Mouse (Mus musculus): ENCODE results near the gene Mrm3. TPM values are rescaled to one million over a fixed set of nuclear protein-coding genes. Genes with fewer than 3 reads are reported as not detected.

Mrm3 gene
- polyA plus RNA-seq, 1 experiment from 2014 or later, result 28.1 TPM

DNA sequence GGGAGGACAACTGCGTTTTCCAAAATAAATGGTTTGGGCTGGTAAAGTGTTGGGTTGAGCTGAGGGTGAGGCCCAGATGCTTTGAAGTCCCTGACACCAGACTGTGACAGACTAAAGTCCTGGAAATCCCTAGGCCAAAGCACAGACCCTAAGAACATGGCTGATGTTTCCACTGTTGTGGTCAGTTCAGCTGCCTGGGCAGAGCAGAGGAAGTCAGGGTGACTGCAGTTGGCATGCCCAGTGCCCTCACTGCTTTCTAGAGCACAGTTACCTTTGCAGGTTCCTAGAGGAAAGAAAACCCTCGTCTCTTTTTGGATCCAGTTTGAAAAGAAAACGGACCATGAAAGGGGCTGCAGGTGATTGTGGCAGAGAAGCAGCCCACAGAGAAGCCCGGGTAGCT is 13.9 kb downstream of the Mrm3 start:
- peaks cover 80% of the 10 kb centered on the region for H3K4me1 ChIP-seq

DNA sequence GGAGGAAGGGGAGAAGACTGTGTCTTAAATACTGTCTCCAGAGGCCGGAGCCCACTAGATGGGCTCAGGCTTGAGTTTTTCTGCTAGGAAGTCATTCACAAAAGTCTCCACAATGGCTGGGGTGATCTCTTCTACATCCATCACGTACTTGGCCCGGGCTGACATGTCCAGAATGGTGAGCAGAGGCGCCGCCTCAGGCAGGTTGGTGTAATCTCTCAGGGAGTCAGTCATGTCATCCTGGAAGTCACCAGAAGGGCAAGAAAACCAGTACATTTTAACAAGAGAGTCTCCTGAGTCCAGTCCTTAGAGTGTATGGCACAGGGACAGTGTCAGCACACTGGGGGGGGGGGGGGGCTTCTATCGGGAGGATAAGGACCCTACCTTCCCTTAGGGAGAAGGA is 15.0 kb downstream of the Mrm3 start:
- no peaks in the 10 kb centered on the region for H3K9me3 ChIP-seq
- no peaks in the 10 kb centered on the region for H3K27me3 ChIP-seq (ENCODE audit: poor library complexity, severe bottlenecking)
- peaks cover 85% of the 10 kb centered on the region for H3K4me1 ChIP-seq
- WGBS, result 93% methylated on average over 6 of the region's 6 CpGs
- no peak for DNase-seq (ENCODE audit: extremely low spot score, low spot score)
- peaks cover 85% of the 10 kb centered on the region for H3K36me3 ChIP-seq (replicated peaks)
- no peak overlapping the region for H3K4me3 ChIP-seq
- H3K27ac ChIP-seq, result no peak overlapping the region

More for the DNA sequence above, 13.9 kb downstream of the Mrm3 start:
- no peaks in the 10 kb centered on the region for H3K9me3 ChIP-seq
- H3K36me3 ChIP-seq (replicated peaks), result peaks cover 80% of the 10 kb centered on the region
- no peaks in the 10 kb centered on the region for H3K27me3 ChIP-seq (ENCODE audit: poor library complexity, severe bottlenecking)
- no peak overlapping the region for H3K4me3 ChIP-seq
- peak overlapping the region; percentile 6; the same call in 1 of the 2 replicates for H3K27ac ChIP-seq
- no peak for DNase-seq (ENCODE audit: extremely low spot score, low spot score)
- 85% methylated on average over 4 of the region's 4 CpGs for WGBS

DNA sequence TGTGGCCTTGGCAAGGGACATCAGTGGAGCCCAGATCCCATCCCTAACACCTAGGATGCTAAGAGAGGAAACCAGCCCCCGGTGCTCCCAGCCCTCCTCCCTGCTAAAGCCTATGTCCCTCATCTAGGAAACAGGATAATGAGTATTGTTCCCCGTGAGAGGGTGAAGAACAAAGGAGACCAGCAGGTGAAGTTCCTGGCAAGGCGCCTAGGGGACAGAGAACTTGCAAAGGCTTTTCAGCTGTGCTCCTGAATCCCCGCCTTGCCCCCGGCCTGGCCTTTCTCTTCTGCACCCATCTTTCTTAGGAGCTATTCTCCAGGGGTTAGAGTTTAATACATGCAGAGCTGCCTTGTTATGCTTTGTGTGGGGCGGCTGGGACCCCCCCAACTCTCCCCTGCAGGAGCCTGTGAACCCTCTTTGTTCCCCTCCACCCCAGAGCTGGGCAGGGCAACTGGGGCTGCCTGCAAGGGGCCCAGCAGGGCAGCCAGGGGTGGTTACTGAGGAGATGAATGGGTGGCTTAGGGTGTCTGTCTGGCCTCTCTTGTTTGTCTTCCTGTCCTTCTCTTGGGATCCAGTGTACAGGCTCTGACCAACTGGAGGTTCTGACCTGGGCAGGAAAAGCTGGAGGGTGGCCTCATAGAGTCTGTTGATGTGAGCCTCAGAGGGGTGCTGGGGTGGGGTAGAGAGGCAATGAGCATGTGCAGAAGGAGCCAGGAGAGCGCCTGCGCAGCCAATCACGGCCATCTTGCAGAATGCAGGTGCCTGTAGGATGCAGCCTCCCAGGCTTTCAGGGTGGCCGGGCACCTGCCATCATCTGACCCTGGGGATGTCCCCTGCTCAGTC is 16.9 kb downstream of the Mrm3 start:
- peak overlapping the region; percentile 82 for H3K27ac ChIP-seq
- peaks cover 83% of the 10 kb centered on the region for H3K36me3 ChIP-seq (replicated peaks)
- no peak for DNase-seq (ENCODE audit: extremely low spot score, low spot score)
- peaks cover 7% of the 10 kb centered on the region; the same call in 1 of the 2 replicates for H3K27me3 ChIP-seq (ENCODE audit: poor library complexity, severe bottlenecking)
- no peak overlapping the region for H3K4me3 ChIP-seq
- peaks cover 88% of the 10 kb centered on the region for H3K4me1 ChIP-seq
- H3K9me3 ChIP-seq, result no peaks in the 10 kb centered on the region
- 43% methylated on average over 10 of the region's 10 CpGs for WGBS

DNA sequence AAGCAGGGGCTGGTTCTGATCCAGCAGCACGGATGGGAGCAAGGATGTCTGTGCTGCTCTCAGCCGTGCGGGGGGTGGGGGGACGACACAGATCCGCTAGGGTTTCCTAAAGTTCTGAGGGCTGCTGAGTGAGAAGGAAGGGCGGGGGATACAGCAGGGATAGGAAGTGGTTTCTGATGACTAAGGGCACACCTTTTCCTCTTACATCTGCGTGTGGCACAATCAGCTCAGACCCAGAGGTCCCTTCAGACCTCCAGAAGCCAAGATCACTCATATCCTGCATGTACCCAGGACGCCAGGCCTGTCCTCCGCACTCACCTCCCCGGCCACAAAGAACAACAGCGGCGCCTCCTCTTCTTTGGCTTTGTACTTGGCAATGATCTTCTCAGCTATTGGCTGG is 17.7 kb downstream of the Mrm3 start:
- H3K27me3 ChIP-seq (ENCODE audit: poor library complexity, severe bottlenecking), result peaks cover 13% of the 10 kb centered on the region
- no peaks in the 10 kb centered on the region for H3K9me3 ChIP-seq
- 70% methylated on average over 12 of the region's 12 CpGs for WGBS
- DNase-seq (ENCODE audit: extremely low spot score, low spot score), result no peak
- no peak overlapping the region for H3K4me3 ChIP-seq
- peaks cover 82% of the 10 kb centered on the region for H3K36me3 ChIP-seq (replicated peaks)
- H3K27ac ChIP-seq, result peak overlapping the region; percentile 82
- peaks cover 87% of the 10 kb centered on the region for H3K4me1 ChIP-seq

DNA sequence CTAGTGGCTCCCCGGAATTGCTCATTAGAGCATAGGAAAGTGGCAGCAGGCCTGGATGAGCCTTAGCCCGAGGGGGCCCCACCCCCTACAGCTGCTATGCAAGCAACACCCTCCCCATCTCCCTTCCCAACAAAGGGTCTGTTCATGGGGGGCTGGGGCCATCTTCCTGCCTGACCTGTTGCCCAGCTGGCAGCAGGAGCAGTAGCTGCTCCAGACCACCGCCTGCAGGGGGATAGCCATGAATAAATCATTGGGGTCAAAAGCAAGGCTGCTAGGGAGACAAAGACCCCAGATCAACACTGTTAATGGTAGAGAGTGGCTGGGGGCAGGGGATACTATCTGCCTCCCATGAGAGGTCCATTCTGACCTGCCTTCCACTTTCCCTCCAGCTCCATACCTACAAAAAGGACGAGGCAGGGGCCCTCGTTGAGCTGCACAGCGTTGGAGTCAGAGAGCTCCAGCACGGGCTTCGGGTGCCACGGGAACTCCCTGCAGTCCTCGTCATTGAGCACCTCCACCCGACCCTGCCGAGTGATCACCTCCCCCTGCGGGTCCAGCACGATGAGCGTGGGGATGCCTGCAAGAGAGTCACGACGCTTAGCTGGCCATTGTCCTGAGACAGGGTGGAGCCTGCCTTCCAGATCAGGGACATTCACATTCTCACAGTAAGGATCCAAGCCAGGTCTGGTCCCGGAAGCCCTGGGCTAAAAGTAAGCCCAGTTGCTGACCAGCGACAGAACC is 19.3 kb downstream of the Mrm3 start:
- DNase-seq (ENCODE audit: extremely low spot score, low spot score), result no peak
- WGBS, result 12% methylated on average over 19 of the region's 19 CpGs
- H3K27ac ChIP-seq, result peak overlapping the region; percentile 82
- peak overlapping the region; percentile 16; the same call in 1 of the 2 replicates for H3K4me3 ChIP-seq
- H3K9me3 ChIP-seq, result no peaks in the 10 kb centered on the region
- peaks cover 71% of the 10 kb centered on the region for H3K36me3 ChIP-seq (replicated peaks)
- peaks cover 90% of the 10 kb centered on the region for H3K4me1 ChIP-seq
- H3K27me3 ChIP-seq (ENCODE audit: poor library complexity, severe bottlenecking), result peaks cover 21% of the 10 kb centered on the region

DNA sequence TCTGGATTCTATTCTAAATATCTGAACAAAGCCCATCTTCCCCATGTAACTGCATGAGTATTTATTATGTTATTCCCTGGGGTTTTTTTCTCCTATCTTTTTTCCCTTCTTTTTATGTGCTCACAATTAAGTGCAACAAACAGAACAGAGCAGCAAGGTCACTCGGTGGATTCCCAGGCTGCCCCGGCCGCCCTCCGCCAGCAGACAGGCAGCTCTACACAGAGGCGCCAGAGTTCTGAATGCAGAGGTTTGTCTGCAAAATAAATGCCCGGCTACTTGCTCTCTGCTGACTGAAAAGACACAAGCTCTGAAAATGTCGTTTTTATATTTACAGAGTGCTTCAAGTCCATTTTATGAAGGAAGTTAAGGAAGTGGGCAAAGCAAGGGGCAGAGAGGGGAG is 24.0 kb downstream of the Mrm3 start:
- peaks cover 62% of the 10 kb centered on the region for H3K4me1 ChIP-seq
- H3K27me3 ChIP-seq (ENCODE audit: poor library complexity, severe bottlenecking), result peaks cover 25% of the 10 kb centered on the region
- DNase-seq (ENCODE audit: extremely low spot score, low spot score), result no peak
- no peak overlapping the region for H3K4me3 ChIP-seq
- WGBS, result 42% methylated on average over 7 of the region's 7 CpGs
- H3K9me3 ChIP-seq, result no peaks in the 10 kb centered on the region
- peaks cover 55% of the 10 kb centered on the region for H3K36me3 ChIP-seq (replicated peaks)
- H3K27ac ChIP-seq, result peak overlapping the region; percentile 82

DNA sequence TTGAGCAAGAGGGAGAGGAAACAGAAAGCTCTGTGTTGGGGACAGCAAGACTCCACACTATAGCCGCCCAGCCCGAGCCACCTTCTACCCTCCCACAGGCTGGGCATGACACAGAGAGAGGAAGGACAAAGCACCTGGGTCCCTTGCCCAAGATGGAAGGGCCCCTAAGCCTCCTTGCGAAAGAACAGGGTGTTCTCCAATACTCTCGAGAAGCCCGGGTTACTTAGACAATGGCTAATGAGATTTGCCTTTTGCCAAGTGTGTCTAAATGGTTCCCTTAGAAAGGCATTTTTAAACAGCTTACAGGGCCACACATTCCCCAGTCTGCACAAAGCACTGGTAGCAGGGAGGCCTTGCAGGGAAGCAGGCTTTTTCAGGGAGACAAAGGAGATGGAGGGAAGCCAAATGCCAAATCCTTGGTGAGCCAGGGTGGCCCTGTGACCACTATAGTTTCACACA is 24.5 kb downstream of the Mrm3 start:
- Histone ChIP-seq H3K9me3 (no peaks in the 10 kb centered on the region), H3K36me3 (replicated peaks) (peaks cover 56% of the 10 kb centered on the region), H3K4me3 (no peak overlapping the region), H3K27me3 (ENCODE audit: poor library complexity, severe bottlenecking) (peaks cover 25% of the 10 kb centered on the region), H3K27ac (peak overlapping the region; percentile 82), H3K4me1 (peaks cover 57% of the 10 kb centered on the region)
- no peak for DNase-seq (ENCODE audit: extremely low spot score, low spot score)
- WGBS, result 10% methylated on average over 5 of the region's 5 CpGs

DNA sequence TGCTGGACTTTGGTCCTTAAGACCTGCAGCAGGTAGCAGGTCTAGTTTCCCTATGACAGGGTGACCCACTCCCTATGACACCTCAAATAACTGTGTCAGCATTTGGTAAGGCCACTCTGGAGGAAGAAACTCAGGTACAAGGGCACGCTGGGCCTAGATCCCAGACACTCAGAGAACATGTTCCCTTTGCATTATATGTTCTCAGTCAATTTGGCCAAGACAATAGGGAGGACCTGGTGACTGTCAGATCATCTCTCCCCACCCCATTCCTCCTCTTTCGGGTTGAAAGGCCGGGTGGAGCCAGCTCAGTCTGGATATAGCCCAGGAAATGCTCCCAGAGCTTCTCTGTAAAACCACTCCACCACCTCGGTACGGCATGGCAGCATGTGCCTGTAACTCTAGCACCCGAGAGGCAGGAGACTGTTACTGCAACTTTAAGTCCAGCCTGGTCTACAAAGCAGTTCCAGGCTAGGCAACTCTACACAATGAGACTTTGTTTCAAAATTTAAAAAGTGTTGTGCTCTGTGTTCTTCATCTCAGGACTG is 25.1 kb downstream of the Mrm3 start:
- peaks cover 52% of the 10 kb centered on the region for H3K4me1 ChIP-seq
- DNase-seq (ENCODE audit: extremely low spot score, low spot score), result no peak
- WGBS, result 50% methylated on average over 6 of the region's 6 CpGs
- no peak overlapping the region for H3K4me3 ChIP-seq
- H3K27ac ChIP-seq, result peak overlapping the region; percentile 82
- H3K27me3 ChIP-seq (ENCODE audit: poor library complexity, severe bottlenecking), result peaks cover 25% of the 10 kb centered on the region
- H3K36me3 ChIP-seq (replicated peaks), result peaks cover 61% of the 10 kb centered on the region
- no peaks in the 10 kb centered on the region for H3K9me3 ChIP-seq

DNA sequence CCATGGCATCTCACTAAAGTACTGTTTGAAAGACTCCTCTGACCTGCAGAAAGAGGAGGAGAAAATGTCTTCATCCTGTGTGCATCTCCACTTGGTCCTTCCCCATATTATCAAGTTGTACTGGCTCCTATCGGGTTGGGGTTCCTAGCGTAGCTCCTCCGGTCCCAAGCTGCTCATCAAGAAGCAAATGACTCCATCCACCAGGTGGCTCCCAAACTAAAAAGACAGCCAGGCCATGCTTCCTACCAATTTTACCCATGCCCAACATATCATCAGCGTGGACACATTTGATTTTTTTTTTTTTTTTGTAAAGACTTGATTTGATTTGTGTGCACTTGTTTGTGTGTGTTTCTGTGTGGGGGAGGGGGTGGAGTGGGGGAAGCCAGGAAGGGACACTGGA is 28.9 kb downstream of the Mrm3 start:
- Histone ChIP-seq H3K36me3 (replicated peaks) (peaks cover 69% of the 10 kb centered on the region), H3K4me3 (no peak overlapping the region), H3K4me1 (peaks cover 18% of the 10 kb centered on the region), H3K27me3 (ENCODE audit: poor library complexity, severe bottlenecking) (peaks cover 3% of the 10 kb centered on the region; the same call in 1 of the 2 replicates), H3K27ac (no peak overlapping the region), H3K9me3 (no peaks in the 10 kb centered on the region)
- no peak for DNase-seq (ENCODE audit: extremely low spot score, low spot score)
- 89% methylated on average over 4 of the region's 4 CpGs for WGBS

DNA sequence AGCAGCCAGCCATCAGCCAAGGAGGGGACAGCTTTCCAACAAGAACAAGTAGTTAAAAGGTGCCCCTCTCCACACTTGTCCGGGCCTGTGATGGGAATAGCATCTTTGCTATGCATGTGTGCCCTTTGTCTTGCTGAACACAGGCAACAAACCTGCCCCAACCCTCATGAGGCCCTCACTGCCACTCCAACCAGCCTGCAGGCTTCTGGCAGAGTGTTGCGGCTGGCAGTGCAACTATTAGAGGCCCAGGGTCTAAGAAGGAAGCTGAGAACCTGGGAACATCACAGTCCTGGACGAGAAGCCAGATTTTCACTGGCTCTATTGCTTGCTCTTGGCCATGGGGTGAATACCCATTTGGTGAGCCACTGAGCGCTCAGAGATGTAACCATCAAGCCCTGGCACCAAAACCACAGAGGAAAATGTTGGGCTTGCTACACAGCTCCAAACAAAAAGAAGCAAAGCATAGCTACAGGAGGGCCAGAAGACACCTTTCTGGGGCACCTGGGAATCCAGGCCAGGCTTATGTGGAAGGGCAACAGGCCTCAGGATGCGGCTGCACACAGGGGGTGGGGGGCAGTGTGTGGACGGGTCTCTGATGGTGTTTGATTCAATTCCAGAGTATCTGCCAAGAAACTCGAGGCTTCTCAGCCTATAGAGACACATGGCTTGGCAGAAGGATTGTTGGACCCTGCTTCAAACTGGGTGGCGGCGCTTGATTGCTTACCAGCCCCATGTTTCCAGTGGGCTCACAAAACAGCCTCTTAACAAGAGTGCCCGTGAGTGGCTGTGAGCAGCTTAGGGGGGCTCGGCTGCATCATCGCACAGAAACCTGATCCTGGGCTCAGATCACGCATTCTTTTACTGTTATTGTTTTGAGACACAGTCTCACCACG is 35.7 kb downstream of the Mrm3 start:
- Histone ChIP-seq H3K4me1 (peaks cover 19% of the 10 kb centered on the region), H3K9me3 (peaks cover 4% of the 10 kb centered on the region), H3K27ac (peak overlapping the region; percentile 62), H3K27me3 (ENCODE audit: poor library complexity, severe bottlenecking) (no peaks in the 10 kb centered on the region), H3K4me3 (no peak overlapping the region), H3K36me3 (replicated peaks) (peaks cover 42% of the 10 kb centered on the region)
- WGBS, result 60% methylated on average over 14 of the region's 14 CpGs
- no peak for DNase-seq (ENCODE audit: extremely low spot score, low spot score)

DNA sequence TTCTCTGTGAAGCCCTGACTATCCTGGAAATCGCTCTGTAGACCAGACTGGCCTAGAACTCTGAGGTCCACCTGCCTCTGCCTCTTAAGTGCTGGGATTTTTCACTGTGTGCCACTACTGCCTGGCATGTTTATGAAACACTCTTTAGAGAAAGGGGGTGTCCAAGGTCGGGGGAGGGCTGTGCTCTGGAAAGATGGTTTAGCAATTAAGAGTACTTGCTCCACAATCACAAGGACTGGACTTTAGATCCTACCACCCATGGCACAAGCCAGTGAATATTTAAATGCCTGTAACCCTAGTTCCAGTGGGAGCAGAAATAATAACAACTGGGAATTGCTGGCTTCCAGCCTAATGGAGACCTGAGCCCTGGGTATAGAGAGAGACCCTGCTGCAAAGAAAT is 36.5 kb downstream of the Mrm3 start:
- Histone ChIP-seq H3K27ac (peak overlapping the region; percentile 62), H3K4me3 (no peak overlapping the region), H3K36me3 (replicated peaks) (peaks cover 45% of the 10 kb centered on the region), H3K9me3 (peaks cover 4% of the 10 kb centered on the region), H3K4me1 (peaks cover 19% of the 10 kb centered on the region), H3K27me3 (ENCODE audit: poor library complexity, severe bottlenecking) (no peaks in the 10 kb centered on the region)
- 68% methylated on average over 2 of the region's 2 CpGs for WGBS
- no peak for DNase-seq (ENCODE audit: extremely low spot score, low spot score)

DNA sequence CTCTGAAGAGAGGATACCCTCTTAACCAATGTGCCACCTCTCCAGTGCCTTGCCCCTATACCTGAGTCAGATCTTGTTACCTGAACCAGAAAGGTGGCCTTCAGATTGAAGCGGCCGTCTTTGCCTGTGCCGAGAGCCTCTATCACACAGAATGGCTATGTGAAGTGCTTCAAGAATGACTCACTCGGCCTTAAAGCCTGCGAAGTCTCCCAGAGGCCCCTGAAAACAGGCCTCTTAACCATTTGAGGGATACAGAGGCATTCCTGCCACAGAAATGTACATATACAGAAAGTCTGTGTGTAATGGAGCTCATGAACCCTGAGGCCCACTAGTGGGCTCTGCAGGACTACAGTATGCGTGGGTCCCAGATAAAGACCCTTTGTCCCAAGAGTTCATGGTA is 40.3 kb downstream of the Mrm3 start:
- peaks cover 51% of the 10 kb centered on the region for H3K4me1 ChIP-seq
- WGBS, result 97% methylated on average over 6 of the region's 6 CpGs
- H3K27me3 ChIP-seq (ENCODE audit: poor library complexity, severe bottlenecking), result no peaks in the 10 kb centered on the region
- peaks cover 17% of the 10 kb centered on the region for H3K36me3 ChIP-seq (replicated peaks)
- H3K9me3 ChIP-seq, result peaks cover 4% of the 10 kb centered on the region
- H3K4me3 ChIP-seq, result no peak overlapping the region
- DNase-seq (ENCODE audit: extremely low spot score, low spot score), result no peak
- H3K27ac ChIP-seq, result no peak overlapping the region

All from forebrain, embryonic 10.5 days (tissue).